Mouse (Mus musculus) megakaryocyte-erythroid progenitor cell, adult 5-6 weeks (primary cell): ENCODE measurements around the gene Rnasek. TPM values are rescaled to one million over a fixed set of nuclear protein-coding genes. Genes with fewer than 3 reads are reported as not detected.

ENCODE experiments used
- ATAC-seq: replicated peaks from 2 replicates; pipeline ENCODE4 v1.8.0; 2016; ENCODE audit warnings: mild to moderate bottlenecking, inconsistent platforms; ENCODE audit not compliant: severe bottlenecking, poor library complexity, low FRiP score, low TSS enrichment
- total RNA-seq, 2 experiments: library from RNA; stranded (forward) in 1 of 2; stranded (reverse) in 1 of 2; fragments of 200-1000, 215-1000 nt in 1 of 2; fragments of >200 nt in 1 of 2; fragmentation: Nextera tagmentation in 1 of 2; gene quantifications; 2 replicates each; pipeline ENCODE4 v1.2.3; 2014 to 2017

The Rnasek gene
- total RNA-seq, 2 experiments from 2014 or later: 27.5 to 125 TPM

GRCm38 (mm10) chr11:70238591-70239440 lies 826 bp downstream of the Rnasek start:
- ATAC-seq: no peak

- peak; percentile 89 for ATAC-seq
Measured at GRCm38 (mm10) chr11:70237457-70238167, 2.0 kb downstream of the Rnasek start, which contains the start of gene 0610010K14Rik. Gene 0610010K14Rik, minus strand, starts transcription at chr11:70237914.

- no peak for ATAC-seq
Measured at GRCm38 (mm10) chr11:70236717-70237116, 2.9 kb downstream of the Rnasek start.

GRCm38 (mm10) chr11:70235254-70235900 lies 4.3 kb downstream of the Rnasek start:
- ATAC-seq: no peak

- no peak for ATAC-seq
Measured at GRCm38 (mm10) chr11:70234497-70234896, 5.1 kb downstream of the Rnasek start.

- no peak for ATAC-seq
Measured at GRCm38 (mm10) chr11:70234037-70234436, 5.6 kb downstream of the Rnasek start.

GRCm38 (mm10) chr11:70233016-70233415 lies 6.6 kb downstream of the Rnasek start:
- no peak for ATAC-seq

GRCm38 (mm10) chr11:70232546-70232945 lies 7.1 kb downstream of the Rnasek start:
- no peak for ATAC-seq

GRCm38 (mm10) chr11:70230239-70230727 lies 9.4 kb downstream of the Rnasek start:
- ATAC-seq: peak; percentile 76

GRCm38 (mm10) chr11:70229260-70230010 lies 10.2 kb downstream of the Rnasek start, which contains the start of gene Bcl6b:
Gene Bcl6b, minus strand, starts transcription at chr11:70229798.
- no peak for ATAC-seq

GRCm38 (mm10) chr11:70228828-70229227 lies 10.8 kb downstream of the Rnasek start:
- ATAC-seq: peak; percentile 64

GRCm38 (mm10) chr11:70227661-70228245 lies 11.9 kb downstream of the Rnasek start:
- ATAC-seq: no peak

- ATAC-seq: no peak
Measured at GRCm38 (mm10) chr11:70227126-70227525, 12.5 kb downstream of the Rnasek start.

- ATAC-seq: no peak
Measured at GRCm38 (mm10) chr11:70226602-70226890, 13.1 kb downstream of the Rnasek start.

GRCm38 (mm10) chr11:70225798-70226601 lies 13.6 kb downstream of the Rnasek start:
- no peak for ATAC-seq

- ATAC-seq: no peak
Measured at GRCm38 (mm10) chr11:70223724-70224123, 15.9 kb downstream of the Rnasek start.

GRCm38 (mm10) chr11:70221603-70222500 lies 17.8 kb downstream of the Rnasek start:
- ATAC-seq: peak; percentile 78
